Mouse (Mus musculus) myocyte (in vitro differentiated cells): ENCODE measurements around the gene Tmigd3. TPM values are rescaled to one million over a fixed set of nuclear protein-coding genes. Genes with fewer than 3 reads are reported as not detected.

Source experiments
- H3K27me3 ChIP-seq: one replicate; pipeline ENCODE4 v1.6.1; 2011; ENCODE audit not compliant: control insufficient read depth, insufficient read depth, insufficient read length
- H3K36me3 ChIP-seq: one replicate; pipeline ENCODE4 v1.6.1; 2011; ENCODE audit not compliant: control insufficient read depth, insufficient read depth
- H3K4me2 ChIP-seq: one replicate; pipeline ENCODE4 v1.6.1; 2011; ENCODE audit warnings: low read depth, control low read depth
- H3K4me3 ChIP-seq: one replicate; pipeline ENCODE4 v1.5.1; 2011; ENCODE audit warnings: mild to moderate bottlenecking, control low read depth, moderate library complexity
- H3K79me2 ChIP-seq: one replicate; pipeline ENCODE4 v1.6.1; 2011; ENCODE audit not compliant: control insufficient read depth, insufficient read depth
- H3ac ChIP-seq: one replicate; pipeline ENCODE4 v1.6.1; 2011; ENCODE audit not compliant: control insufficient read depth, insufficient read length
- CEBPB ChIP-seq: IDR thresholded peaks from 2 replicates; pipeline ENCODE4 v1.6.1; 2011; ENCODE audit warnings: mild to moderate bottlenecking, moderate library complexity; ENCODE audit not compliant: poor library complexity, insufficient read depth, severe bottlenecking
- E2F4 ChIP-seq: IDR thresholded peaks from one replicate; pipeline ENCODE4 v1.6.1; 2011; ENCODE audit warnings: mild to moderate bottlenecking, control low read depth, moderate library complexity; ENCODE audit not compliant: insufficient read depth
- MAX ChIP-seq: IDR thresholded peaks from one replicate; pipeline ENCODE4 v1.6.1; 2011; ENCODE audit warnings: low read depth, mild to moderate bottlenecking, control low read depth
- MYOD1 ChIP-seq, 3 experiments: IDR thresholded peaks; one replicate each; pipeline ENCODE4 v1.6.1; 2011; ENCODE audit warnings: control low read depth in 2 of 3, low read depth in 2 of 3, mild to moderate bottlenecking in 2 of 3, moderate library complexity in 1 of 3; ENCODE audit not compliant: insufficient read length in 2 of 3, control insufficient read depth in 1 of 3
- MYOG ChIP-seq, 3 experiments: IDR thresholded peaks; one replicate each; pipeline ENCODE4 v1.6.1; 2011; ENCODE audit warnings: control low read depth in 2 of 3, low read depth in 2 of 3, mild to moderate bottlenecking in 2 of 3; ENCODE audit not compliant: insufficient read length in 2 of 3, control insufficient read depth in 1 of 3, insufficient read depth in 1 of 3
- POLR2A ChIP-seq: IDR thresholded peaks from one replicate; pipeline ENCODE4 v1.6.1; 2011; ENCODE audit warnings: low read depth, mild to moderate bottlenecking, control low read depth, moderate library complexity; ENCODE audit not compliant: insufficient read length
- POLR2AphosphoS2 ChIP-seq: IDR thresholded peaks from one replicate; pipeline ENCODE4 v1.6.1; 2011; ENCODE audit warnings: low read depth, control low read depth; ENCODE audit not compliant: insufficient read length
- REST ChIP-seq: IDR thresholded peaks from one replicate; pipeline ENCODE4 v1.6.1; 2011; ENCODE audit warnings: mild to moderate bottlenecking, control low read depth, moderate library complexity; ENCODE audit not compliant: insufficient read depth, insufficient read length
- SRF ChIP-seq: IDR thresholded peaks from one replicate; pipeline ENCODE4 v1.6.1; 2011; ENCODE audit warnings: low read depth; ENCODE audit not compliant: control insufficient read depth, insufficient read length
- TCF12 ChIP-seq: IDR thresholded peaks from one replicate; pipeline ENCODE4 v1.6.1; 2011; ENCODE audit warnings: mild to moderate bottlenecking, control low read depth; ENCODE audit not compliant: poor library complexity, insufficient read depth, severe bottlenecking
- TCF3 ChIP-seq: IDR thresholded peaks from one replicate; pipeline ENCODE4 v1.6.1; 2011; ENCODE audit warnings: low read depth, control low read depth; ENCODE audit not compliant: insufficient read length
- USF1 ChIP-seq: IDR thresholded peaks from one replicate; pipeline ENCODE4 v1.6.1; 2011; ENCODE audit warnings: low read depth, mild to moderate bottlenecking, control low read depth, moderate library complexity
- polyA plus RNA-seq: library from polyadenylated mRNA; unstranded; fragments of >200 nt; fragmentation: generic; extraction: Trizol; gene quantifications from one replicate; pipeline ENCODE4 v1.2.1, GENCODE M21; 2012; ENCODE audit warnings: missing spikeins

Tmigd3 gene
- polyA plus RNA-seq, 1 experiment, result 0.48 TPM

DNA sequence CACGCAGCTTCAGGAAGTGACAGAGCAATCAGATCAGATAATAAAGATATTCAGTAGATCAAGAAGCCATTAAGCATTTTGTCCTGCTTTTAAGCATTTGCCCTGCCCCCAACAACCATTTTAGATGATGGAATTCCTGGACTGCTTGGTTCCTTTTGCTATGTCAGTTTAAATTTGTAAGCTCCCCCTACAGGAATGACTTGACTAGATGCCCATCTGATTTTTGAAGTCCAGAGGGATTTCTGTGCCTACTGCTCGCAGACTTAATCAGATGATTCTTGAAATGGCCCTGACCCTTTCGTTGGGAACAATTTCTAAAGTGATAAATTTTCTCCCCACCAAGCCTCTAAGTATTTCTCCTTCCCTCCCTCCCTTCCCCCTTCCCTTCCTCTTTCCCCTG, 1.9 kb downstream of the Tmigd3 start:
- TF ChIP-seq TCF12 (no peak), MYOD1 (IDR thresholded peaks at IDR 0.05; ENCODE audit: control insufficient read depth in 1 of 3, insufficient read length in 2 of 3, low read depth in 2 of 3) (no peak), POLR2AphosphoS2 (no peak), CEBPB (no peak), TCF3 (no peak), SRF (no peak), USF1 (no peak), MAX (no peak), POLR2A (no peak), MYOG (IDR thresholded peaks at IDR 0.05; ENCODE audit: control insufficient read depth in 1 of 3, insufficient read depth in 1 of 3, insufficient read length in 2 of 3, low read depth in 2 of 3) (no peak), E2F4 (no peak), REST (no peak)
- Histone ChIP-seq H3K79me2 (no peaks in the 10 kb centered on the region), H3K4me3 (no peak overlapping the region), H3K4me2 (peak overlapping the region; percentile 59), H3K36me3 (no peaks in the 10 kb centered on the region), H3ac (no peak overlapping the region), H3K27me3 (peaks cover 5% of the 10 kb centered on the region)

DNA sequence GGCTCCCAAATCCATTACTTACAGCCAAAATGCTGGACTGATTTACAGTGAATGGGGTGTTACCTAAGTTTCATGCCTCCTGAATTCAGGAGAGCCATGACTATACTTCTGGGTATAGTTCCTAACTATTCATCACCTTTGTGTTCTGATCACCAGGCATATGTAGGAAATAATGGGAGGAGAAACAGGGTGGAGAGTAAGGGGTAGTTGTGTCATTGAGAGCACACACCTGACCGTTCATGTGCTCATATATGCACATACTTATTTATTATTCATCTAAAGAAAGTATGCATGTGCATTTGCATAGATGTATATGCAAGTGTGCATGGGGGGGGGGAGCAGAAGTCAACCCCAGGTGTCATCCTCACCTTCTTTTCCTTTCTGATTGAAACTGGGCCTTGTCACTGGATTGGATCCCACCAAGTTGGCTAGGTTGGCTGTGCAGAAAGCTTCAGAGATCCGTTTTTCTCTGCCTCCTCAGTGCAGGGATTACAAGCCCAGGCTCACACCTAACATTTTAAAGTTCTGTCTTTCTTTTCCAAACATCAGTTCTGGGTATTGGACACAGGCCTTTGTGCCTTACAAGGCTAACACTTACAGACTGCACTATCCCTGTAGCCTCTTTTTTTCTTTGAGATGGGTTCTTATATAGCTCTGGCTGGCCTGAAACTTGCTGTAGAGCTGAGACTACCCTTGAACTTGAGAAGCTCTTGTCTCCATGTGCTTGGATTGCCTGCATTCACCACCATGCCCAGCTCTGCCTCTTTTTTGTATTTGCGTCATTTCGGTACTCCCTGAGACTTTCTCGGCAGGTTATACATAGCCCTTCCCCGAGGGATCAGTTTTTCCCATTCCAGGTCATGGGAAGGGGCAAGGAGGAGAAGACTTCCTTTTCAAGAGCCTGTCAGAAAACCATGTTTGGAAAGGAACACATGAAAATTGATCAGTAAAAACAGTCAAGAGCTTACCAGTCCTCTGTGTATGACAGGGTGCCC, 3.0 kb downstream of the Tmigd3 start:
- H3K27me3 ChIP-seq, result peaks cover 2% of the 10 kb centered on the region
- no peak for TF ChIP-seq MYOG (IDR thresholded peaks at IDR 0.05; ENCODE audit: control insufficient read depth in 1 of 3, insufficient read depth in 1 of 3, insufficient read length in 2 of 3, low read depth in 2 of 3)
- no peaks in the 10 kb centered on the region for H3K79me2 ChIP-seq
- no peak overlapping the region for H3K4me2 ChIP-seq
- no peak overlapping the region for H3ac ChIP-seq
- H3K36me3 ChIP-seq, result no peaks in the 10 kb centered on the region
- no peak overlapping the region for H3K4me3 ChIP-seq

DNA sequence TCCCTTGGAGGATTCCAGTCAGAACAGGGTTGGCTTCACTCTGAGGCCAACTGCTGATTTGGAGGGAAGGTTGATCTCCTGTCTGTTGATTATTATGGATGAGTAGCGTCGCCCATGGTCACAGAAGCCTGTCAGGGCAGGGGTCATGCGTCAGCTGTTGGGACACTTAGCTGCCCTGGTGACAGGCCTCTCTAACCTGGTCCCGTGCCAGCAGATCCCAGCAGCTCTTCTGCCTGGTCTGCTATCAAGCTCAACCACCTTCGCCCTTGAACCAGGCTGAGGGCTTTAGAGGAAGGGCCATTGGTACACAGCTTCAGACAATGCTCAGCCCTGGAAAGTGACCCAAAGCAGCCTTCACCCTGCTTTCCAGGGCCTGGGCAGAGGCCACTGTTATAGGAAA, 5.3 kb downstream of the Tmigd3 start:
- H3K36me3 ChIP-seq, result no peaks in the 10 kb centered on the region
- H3K79me2 ChIP-seq, result no peaks in the 10 kb centered on the region
- no peak overlapping the region for H3K4me3 ChIP-seq
- no peak overlapping the region for H3ac ChIP-seq
- no peak overlapping the region for H3K4me2 ChIP-seq
- peaks cover 5% of the 10 kb centered on the region for H3K27me3 ChIP-seq
- TF ChIP-seq MYOD1 (IDR thresholded peaks at IDR 0.05; ENCODE audit: control insufficient read depth in 1 of 3, insufficient read length in 2 of 3, low read depth in 2 of 3) (peak in 1 of 3 experiments; percentile 82), POLR2A (no peak), USF1 (no peak), E2F4 (no peak)

DNA sequence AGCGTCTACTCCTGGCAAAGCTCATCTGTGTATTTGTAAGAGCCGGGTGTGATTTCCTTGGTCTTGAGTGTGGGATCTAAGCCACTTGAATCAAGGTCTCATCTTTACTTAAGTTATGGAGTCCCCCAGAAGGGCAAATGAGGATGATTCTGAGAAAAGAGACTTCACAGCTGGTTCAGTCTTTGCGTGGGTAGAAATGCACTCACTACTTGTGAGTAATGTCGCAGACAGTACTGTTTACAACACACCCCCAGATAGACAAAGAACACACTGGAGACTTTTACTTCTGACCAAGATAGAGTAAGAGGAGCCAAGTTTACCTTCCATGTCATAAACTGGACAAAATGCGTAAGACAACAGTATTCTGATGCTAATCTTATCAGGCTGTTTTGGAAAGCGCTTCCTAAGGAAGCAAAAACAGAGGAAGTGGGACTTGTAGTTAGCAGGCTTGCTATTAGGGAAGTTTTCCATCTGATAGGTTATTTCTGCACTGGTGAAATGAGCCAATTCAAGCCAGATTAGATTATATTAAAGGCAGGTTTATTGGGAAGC, 6.6 kb downstream of the Tmigd3 start:
- H3ac ChIP-seq, result no peak overlapping the region
- H3K79me2 ChIP-seq, result no peaks in the 10 kb centered on the region
- H3K4me3 ChIP-seq, result no peak overlapping the region
- no peak overlapping the region for H3K4me2 ChIP-seq
- TF ChIP-seq TCF12 (no peak), POLR2AphosphoS2 (no peak)
- no peaks in the 10 kb centered on the region for H3K36me3 ChIP-seq
- peaks cover 15% of the 10 kb centered on the region for H3K27me3 ChIP-seq

DNA sequence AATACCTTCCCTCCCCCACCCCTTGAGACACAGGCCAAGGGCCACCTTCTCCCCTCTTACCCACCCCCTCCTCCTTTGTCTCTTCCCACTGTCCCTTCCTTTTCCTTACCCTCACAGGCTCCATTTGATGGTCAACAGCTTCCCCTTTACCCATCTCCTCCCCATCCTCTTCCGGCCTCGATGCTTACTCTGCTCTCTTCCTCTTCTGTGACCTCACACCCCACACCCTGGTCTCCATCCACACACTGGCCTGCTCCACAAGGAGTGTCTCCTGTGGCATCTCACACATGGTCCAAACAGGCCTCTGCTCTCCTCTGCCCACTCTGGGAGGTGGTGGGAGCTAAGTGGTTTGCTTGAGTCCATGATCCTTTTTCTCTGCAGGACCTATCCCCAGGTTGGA, 7.2 kb downstream of the Tmigd3 start:
- Histone ChIP-seq H3K4me3 (no peak overlapping the region), H3K79me2 (no peaks in the 10 kb centered on the region), H3K4me2 (no peak overlapping the region), H3K36me3 (no peaks in the 10 kb centered on the region), H3K27me3 (peaks cover 15% of the 10 kb centered on the region), H3ac (no peak overlapping the region)
- TF ChIP-seq SRF (no peak), MYOG (IDR thresholded peaks at IDR 0.05; ENCODE audit: control insufficient read depth in 1 of 3, insufficient read depth in 1 of 3, insufficient read length in 2 of 3, low read depth in 2 of 3) (no peak), TCF12 (no peak), E2F4 (no peak), MAX (no peak), USF1 (no peak), POLR2AphosphoS2 (no peak), REST (no peak), MYOD1 (IDR thresholded peaks at IDR 0.05; ENCODE audit: control insufficient read depth in 1 of 3, insufficient read length in 2 of 3, low read depth in 2 of 3) (no peak), CEBPB (no peak), POLR2A (no peak), TCF3 (no peak)
